Mouse (Mus musculus) ES-Bruce4 (cell line): Measurements from ENCODE around the gene Gm28308. TPM values are rescaled to one million over a fixed set of nuclear protein-coding genes. Genes with fewer than 3 reads are reported as not detected.

Experiments
- H3K27ac ChIP-seq: 2 replicates; pipeline ENCODE4 v1.5.1; 2012; ENCODE audit warnings: low read length, inconsistent platforms; ENCODE audit not compliant: insufficient read depth
- H3K27me3 ChIP-seq: 2 replicates; pipeline ENCODE4 v1.6.1; 2012; ENCODE audit warnings: mild to moderate bottlenecking, low read length, inconsistent platforms; ENCODE audit not compliant: control insufficient read depth, poor library complexity, insufficient read depth, severe bottlenecking
- H3K36me3 ChIP-seq: 2 replicates; pipeline ENCODE4 v1.6.1; 2012; ENCODE audit warnings: inconsistent platforms, mild to moderate bottlenecking, low read length, moderate library complexity; ENCODE audit not compliant: control insufficient read depth, poor library complexity, insufficient read depth, severe bottlenecking
- H3K4me1 ChIP-seq: one replicate; pipeline ENCODE4 v1.8.1; 2011; ENCODE audit warnings: low read length; ENCODE audit not compliant: control insufficient read depth, insufficient read depth
- H3K4me3 ChIP-seq: 2 replicates; pipeline ENCODE4 v1.5.1; 2011; ENCODE audit warnings: low read depth, mild to moderate bottlenecking, low read length
- H3K9ac ChIP-seq: 2 replicates; pipeline ENCODE4 v1.6.1; 2012; ENCODE audit warnings: low read depth, mild to moderate bottlenecking, inconsistent platforms; ENCODE audit not compliant: poor library complexity, severe bottlenecking
- H3K9me3 ChIP-seq: replicated peaks from 2 replicates; pipeline ENCODE4 v1.6.1; 2012; ENCODE audit warnings: mild to moderate bottlenecking, low read length, inconsistent platforms; ENCODE audit not compliant: control insufficient read depth, poor library complexity, insufficient read depth, severe bottlenecking
- CTCF ChIP-seq: IDR thresholded peaks from one replicate; pipeline ENCODE4 v1.8.1; 2011; ENCODE audit warnings: low read depth, low read length
- EP300 ChIP-seq: IDR thresholded peaks from 2 replicates; pipeline ENCODE4 v1.6.1; 2011; ENCODE audit warnings: low read depth, low read length; ENCODE audit not compliant: insufficient read depth
- POLR2A ChIP-seq: IDR thresholded peaks from one replicate; pipeline ENCODE4 v1.8.1; 2011; ENCODE audit warnings: low read length; ENCODE audit not compliant: insufficient read depth
- polyA plus RNA-seq: library from polyadenylated mRNA; stranded (reverse); fragments of >200 nt; gene quantifications from 2 replicates; pipeline ENCODE4 v1.2.4, GENCODE M21; 2011; ENCODE audit warnings: low read depth; ENCODE audit not compliant: missing spikeins, insufficient read depth, insufficient read length

Gene Gm28308
- polyA plus RNA-seq, 1 experiment = not detected

DNA sequence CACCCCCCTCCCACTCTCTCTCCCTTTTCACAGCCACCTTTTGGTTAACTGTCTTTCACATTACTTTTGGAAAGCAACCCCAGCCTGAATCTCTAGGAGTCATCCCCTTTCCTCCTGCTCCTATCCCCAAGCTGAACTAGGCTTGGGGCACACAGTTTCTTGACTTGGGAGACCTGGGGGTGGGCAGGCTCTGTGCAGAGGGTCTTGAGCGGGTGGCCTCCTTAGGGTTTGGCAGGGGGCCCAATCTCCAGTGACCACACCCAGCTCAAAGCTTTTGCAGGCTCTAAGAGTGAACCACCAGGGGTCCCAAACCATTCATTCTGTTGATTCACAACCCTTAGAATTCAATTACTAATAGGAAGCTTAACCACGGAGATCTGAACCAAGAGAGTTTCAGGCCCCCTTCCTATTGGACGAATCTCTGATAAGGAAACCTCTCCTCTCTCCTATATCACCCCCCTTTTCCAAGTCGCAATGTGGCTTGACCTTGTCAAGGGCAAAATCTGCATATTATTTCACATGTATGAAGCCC, 29.7 kb upstream of the Gm28308 start:
- Histone ChIP-seq H3K4me1 (no peaks in the 10 kb centered on the region), H3K9ac (no peak overlapping the region), H3K4me3 (no peak overlapping the region), H3K36me3 (no peaks in the 10 kb centered on the region), H3K27ac (no peak overlapping the region), H3K9me3 (no peaks in the 10 kb centered on the region), H3K27me3 (peaks cover 55% of the 10 kb centered on the region)
- TF ChIP-seq EP300 = no peak
- TF ChIP-seq POLR2A = no peak
- no peak for TF ChIP-seq CTCF

DNA sequence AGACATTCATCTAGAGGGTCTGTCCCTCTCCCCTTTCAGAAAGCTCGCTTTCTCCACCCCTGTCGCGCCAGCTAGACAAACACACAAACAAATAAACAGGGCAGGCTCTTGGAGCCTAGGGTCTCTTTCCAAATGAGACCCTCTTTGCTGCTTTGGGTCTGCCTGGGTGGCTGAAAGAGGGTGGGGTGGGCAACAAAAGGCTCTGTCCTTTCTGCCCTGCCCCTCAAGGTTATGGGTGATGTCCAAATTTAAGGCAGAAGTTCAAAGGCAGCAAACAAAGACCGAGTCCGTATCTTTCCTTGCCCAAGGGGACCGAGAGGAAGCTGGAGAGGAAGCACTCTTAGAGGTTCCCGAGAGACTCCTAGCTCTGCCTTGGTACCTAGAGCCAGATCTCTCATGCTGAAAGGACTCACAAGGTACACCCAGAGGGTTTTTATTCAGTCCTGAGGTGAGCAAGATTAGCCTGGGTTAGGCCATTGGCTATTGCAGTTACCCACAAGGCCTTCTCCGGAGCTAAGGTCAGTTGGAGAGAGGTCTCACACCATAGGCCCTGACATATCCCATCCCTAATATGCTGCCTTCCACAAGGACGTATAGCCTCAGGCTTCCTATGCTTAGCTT, 28.0 kb upstream of the Gm28308 start:
- H3K27me3 ChIP-seq = peaks cover 61% of the 10 kb centered on the region

DNA sequence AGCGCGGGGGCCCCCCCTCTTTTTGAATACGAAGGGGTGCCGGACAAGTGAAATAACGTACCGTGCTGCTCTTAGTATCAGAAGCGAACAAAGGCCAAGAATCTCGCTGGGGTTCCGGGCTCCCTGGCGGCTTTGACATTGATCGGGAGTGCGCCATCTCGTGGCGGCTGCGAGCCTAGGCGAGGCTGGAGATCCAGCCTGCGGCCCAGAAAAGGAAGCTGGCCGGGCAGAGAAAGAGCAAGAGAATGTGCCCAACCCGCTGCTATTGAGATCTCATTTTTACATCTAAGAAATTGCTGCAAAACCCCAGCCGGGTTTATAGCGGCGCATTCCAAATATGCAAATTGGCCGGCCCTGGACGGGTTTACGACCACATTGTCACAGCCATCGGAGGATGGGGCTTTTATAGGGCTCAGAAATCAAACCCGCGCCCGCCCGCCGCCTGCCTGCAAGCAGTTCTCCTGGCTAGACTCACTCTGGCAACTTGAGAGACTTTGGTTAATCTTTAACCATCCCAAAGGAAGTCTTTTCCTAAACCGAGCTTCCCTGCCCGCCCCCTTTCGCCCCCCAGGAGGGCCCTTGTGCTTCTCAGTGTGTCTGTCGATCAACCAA, 27.4 kb upstream of the Gm28308 start, which contains the start of gene Hoxa10:
Gene Hoxa10, minus strand, starts transcription at position 466 of the 612 bp plus-strand sequence.
- Histone ChIP-seq H3K4me1 (no peaks in the 10 kb centered on the region), H3K27ac (no peak within 1 kb of the TSS), H3K9ac (no peak within 1 kb of the TSS), H3K27me3 (peaks cover 61% of the 10 kb centered on the region), H3K9me3 (no peaks in the 10 kb centered on the region), H3K4me3 (peak within 1 kb of the TSS; percentile 16; the same call in 1 of the 2 replicates), H3K36me3 (no peaks in the 10 kb centered on the region)
- TF ChIP-seq POLR2A (no peak), CTCF (peak; percentile 80), EP300 (no peak)

More for the DNA sequence above, 28.0 kb upstream of the Gm28308 start:
- Histone ChIP-seq H3K9me3 (no peaks in the 10 kb centered on the region), H3K36me3 (no peaks in the 10 kb centered on the region), H3K27ac (no peak overlapping the region), H3K4me3 (no peak overlapping the region), H3K9ac (no peak overlapping the region), H3K4me1 (no peaks in the 10 kb centered on the region)
- TF ChIP-seq EP300 = no peak
- no peak for TF ChIP-seq CTCF
- no peak for TF ChIP-seq POLR2A

DNA sequence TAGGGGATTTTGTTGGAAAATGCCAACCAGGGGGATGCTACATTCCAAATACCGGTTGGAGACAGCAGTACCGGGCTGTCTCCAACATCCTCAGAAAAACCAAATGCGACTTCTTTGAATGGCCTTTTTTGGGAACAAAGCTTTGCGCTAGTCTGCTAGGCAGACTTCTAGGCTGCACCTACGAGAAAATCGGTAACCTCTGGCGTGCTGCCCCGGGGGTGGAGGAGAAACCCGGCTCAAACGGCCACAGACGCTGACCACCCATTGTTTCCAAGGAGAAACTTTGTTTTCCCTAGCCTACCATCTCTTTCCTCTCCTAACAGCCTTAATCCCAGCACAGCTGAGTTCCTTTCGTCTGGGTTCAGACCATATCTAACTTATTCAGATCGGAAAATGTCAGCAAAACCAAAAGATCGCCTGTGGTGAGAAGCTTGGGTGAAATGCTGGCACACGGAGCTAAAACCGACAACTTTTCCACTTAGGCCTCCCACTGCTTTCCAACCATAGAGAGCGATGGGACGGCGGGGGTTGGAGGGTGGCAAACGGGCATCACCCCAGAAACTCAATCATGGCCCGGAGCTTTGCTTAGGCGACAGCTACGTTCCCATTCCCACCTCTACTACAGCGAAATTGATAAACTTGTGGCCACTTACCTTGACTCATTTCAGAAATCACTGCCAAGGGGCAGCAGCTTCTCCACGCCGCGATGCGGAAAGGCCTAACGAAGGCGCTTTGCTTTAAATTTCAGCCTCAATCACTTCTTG, 26.7 kb upstream of the Gm28308 start:
- no peak for TF ChIP-seq EP300
- no peaks in the 10 kb centered on the region for H3K9me3 ChIP-seq
- peaks cover 59% of the 10 kb centered on the region for H3K27me3 ChIP-seq
- peak overlapping the region; percentile 12; the same call in 1 of the 2 replicates for H3K4me3 ChIP-seq
- no peak overlapping the region for H3K9ac ChIP-seq
- H3K4me1 ChIP-seq = no peaks in the 10 kb centered on the region
- no peak overlapping the region for H3K27ac ChIP-seq
- H3K36me3 ChIP-seq = no peaks in the 10 kb centered on the region

DNA sequence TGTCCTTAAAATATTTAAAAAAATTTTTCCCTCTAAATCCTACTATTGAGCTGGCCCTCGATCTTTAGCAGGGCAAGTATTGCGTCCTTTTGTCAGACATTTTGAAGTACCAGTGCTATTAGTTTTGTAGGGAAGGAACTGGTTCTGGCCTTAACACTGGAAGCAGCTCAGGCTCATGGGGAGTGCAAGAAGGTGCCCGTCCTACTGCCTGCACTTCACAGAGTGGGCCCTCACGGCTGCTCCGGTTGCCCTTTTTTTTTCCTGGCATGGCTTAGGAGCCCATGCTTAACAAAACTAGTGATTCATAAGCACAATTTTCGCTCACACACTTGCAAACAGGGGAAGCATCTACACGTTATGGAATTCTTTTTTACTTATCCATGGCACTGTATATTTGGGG, 25.8 kb upstream of the Gm28308 start:
- peaks cover 62% of the 10 kb centered on the region for H3K27me3 ChIP-seq
- no peak overlapping the region for H3K27ac ChIP-seq
- TF ChIP-seq CTCF (no peak), EP300 (no peak), POLR2A (no peak)
- H3K9ac ChIP-seq = no peak overlapping the region
- no peak overlapping the region for H3K4me3 ChIP-seq
- H3K9me3 ChIP-seq = no peaks in the 10 kb centered on the region
- H3K4me1 ChIP-seq = no peaks in the 10 kb centered on the region
- H3K36me3 ChIP-seq = no peaks in the 10 kb centered on the region

DNA sequence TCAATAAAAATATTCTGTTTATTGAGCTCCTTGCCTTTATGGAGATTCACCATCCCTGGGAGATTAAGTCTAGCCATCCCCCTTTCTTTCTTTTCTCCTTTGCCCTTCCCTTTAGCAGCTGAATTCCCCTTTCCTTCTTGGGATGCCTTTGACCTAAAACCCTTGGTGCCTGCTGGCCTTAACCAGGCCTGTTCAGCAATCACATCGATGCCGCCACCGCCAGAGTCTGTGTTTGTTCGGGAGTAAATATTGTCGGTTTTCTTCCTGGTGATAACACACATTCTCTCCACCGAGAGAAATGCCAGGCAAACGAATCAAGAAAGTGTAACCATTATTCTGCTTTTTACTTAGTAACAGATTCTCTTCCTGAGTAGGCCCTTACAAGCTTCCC, 25.0 kb upstream of the Gm28308 start:
- TF ChIP-seq POLR2A = no peak
- no peak for TF ChIP-seq CTCF
- no peak for TF ChIP-seq EP300
- Histone ChIP-seq H3K4me1 (no peaks in the 10 kb centered on the region), H3K9ac (no peak overlapping the region), H3K9me3 (no peaks in the 10 kb centered on the region), H3K27me3 (peaks cover 64% of the 10 kb centered on the region), H3K4me3 (no peak overlapping the region), H3K27ac (no peak overlapping the region), H3K36me3 (no peaks in the 10 kb centered on the region)
